Mouse (Mus musculus) left cerebral cortex, postnatal 14 days (tissue): ENCODE measurements around the gene Kcnk2. TPM values are rescaled to one million over a fixed set of nuclear protein-coding genes. Genes with fewer than 3 reads are reported as not detected.
A peak's percentile ranks its signal among the peaks of the same experiment; 100 is the strongest.

Experiments used
- DNase-seq, 2 experiments: peaks; one replicate each; pipeline ENCODE4 v3.0.0; 2021 to 2022; ENCODE audit warnings: low spot score in 2 of 2, mixed read lengths in 1 of 2
- intact Hi-C: fragments of 180-260 bp; cut with DNase I; formaldehyde crosslinking; loops from one replicate; pipeline ENCODE4 v1.15.1; 2025
- long read RNA-seq, 2 experiments: library from polyadenylated mRNA; stranded (forward); transcript quantifications; one replicate each; pipeline ENCODE4 v2.0.0; 2021
- total RNA-seq, 2 experiments: library from RNA; stranded (reverse); gene quantifications; 2 replicates each; pipeline ENCODE4 v1.2.3; 2021

Kcnk2 gene
- 10 to 100 TPM; 65.0 to 65.7 TPM for total RNA-seq
- long read RNA-seq, experiment 1, transcript Kcnk2-206 (7 exons, 1,548 nt): major isoform, 19 of 97 reads
- long read RNA-seq, experiment 1, transcript Kcnk2-201 (7 exons, 3,297 nt): minor isoform, 18 of 97 reads
- long read RNA-seq, experiment 1, partial matches to known transcripts: 30 of 97 reads
- long read RNA-seq, experiment 1, other reads (novel, unspliced or antisense): 22 of 97 reads
- long read RNA-seq, experiment 2, transcript Kcnk2-206 (7 exons, 1,548 nt): minor isoform, 6 of 51 reads
- long read RNA-seq, experiment 2, transcript Kcnk2-201 (7 exons, 3,297 nt): major isoform, 12 of 51 reads
- long read RNA-seq, experiment 2, partial matches to known transcripts: 2 of 51 reads
- long read RNA-seq, experiment 2, other reads (novel, unspliced or antisense): 26 of 51 reads

- intact Hi-C loops: no loop called here
Measured at GRCm38 (mm10) chr1:189402223-189402943, at the start of gene Kcnk2. TSS of gene Kcnk2 (minus strand) at chr1:189402273.

DNA sequence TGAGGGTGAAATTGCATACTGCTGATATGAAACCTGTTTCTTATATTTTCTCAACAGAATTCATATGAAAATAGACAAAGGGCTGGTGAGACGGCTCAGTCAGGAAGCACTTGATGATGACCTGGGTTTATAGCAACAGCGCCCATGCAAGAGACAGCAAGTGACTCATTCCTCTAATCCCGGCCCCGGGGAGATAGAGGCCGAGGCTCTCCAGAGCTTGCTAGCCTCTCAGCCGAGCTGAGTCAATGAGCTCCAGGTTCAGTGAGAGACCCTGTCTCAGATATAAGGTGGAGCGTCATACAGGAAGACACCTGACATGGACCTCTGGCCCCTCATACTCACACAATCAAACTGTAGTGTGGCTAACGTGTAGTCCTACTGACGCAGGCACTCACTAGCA, 38.7 kb upstream of the Kcnk2 start:
- intact Hi-C loops: no loop called here
- no peak for DNase-seq

More at GRCm38 (mm10) chr1:189402223-189402943, at the start of gene Kcnk2:
- no peak for DNase-seq

- intact Hi-C loops: no loop called here
- no peak for DNase-seq
Measured at GRCm38 (mm10) chr1:189437126-189437525, 35.1 kb upstream of the Kcnk2 start.

GRCm38 (mm10) chr1:189435452-189435851, 33.4 kb upstream of the Kcnk2 start:
- DNase-seq: no peak
- intact Hi-C loops: no loop called here

DNA sequence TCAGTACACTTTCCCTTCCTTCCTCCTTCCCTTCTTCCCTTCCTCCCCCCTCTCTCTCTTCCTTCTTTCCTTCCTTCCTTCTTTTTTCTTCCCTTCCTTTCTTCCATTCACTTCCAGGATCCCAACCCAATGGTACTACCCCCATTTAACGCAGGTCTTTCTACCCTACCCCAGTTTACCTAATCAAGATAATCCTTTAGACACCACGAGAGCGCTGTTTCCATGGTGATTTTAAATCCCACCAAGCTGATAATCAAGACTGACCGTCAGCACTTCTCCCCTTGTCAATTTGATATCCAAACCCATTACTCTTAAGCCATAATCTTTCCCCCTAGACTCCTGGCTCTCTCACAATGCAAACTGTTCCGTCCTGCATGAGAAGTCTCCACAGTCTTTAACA, 29.4 kb upstream of the Kcnk2 start:
- DNase-seq: no peak
- intact Hi-C loops: no loop called here

DNA sequence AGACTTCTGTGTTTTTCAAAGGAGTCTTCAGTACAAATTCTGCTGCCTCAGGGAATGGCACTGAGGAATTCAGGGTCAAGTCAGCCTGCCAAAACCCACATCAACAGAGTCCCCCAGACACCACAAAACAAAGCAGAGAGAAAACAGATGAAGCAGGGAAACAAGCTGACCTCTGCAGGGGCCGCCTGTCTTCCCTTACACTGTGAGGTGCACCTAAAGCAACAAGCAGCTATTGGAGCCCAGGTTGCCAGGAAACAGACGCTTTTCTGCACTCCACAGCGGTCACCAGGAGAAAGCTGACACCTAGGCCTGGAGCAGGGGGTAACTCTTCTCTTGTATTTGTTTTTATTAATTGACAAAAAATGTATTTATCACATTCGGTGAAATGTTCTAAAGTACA, 28.5 kb upstream of the Kcnk2 start:
- intact Hi-C loops: no loop called here
- no peak for DNase-seq

GRCm38 (mm10) chr1:189429566-189429965, 27.5 kb upstream of the Kcnk2 start:
- no peak for DNase-seq

DNA sequence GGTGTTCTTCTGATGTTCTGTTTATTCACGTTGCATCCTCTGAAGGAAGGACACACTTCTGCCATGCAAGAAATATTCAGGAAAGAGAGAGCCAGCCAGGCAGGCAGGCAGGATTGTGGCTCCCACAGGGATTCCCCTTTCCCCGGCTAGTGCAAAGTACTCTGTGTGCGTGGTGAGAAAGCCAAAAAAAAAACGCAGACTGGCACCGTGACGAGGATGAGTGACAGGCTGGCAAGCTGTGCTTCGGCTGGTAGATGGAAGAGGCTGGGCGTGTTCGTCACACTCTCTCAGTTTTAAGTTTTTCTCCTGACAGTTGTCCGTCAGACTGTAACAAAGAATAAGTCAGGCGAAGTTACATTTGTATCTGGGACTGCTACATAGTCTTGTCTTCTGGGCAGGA, 24.2 kb upstream of the Kcnk2 start:
- intact Hi-C loops: no loop called here
- no peak for DNase-seq

More at GRCm38 (mm10) chr1:189429566-189429965, 27.5 kb upstream of the Kcnk2 start:
- intact Hi-C loops: no loop called here

DNA sequence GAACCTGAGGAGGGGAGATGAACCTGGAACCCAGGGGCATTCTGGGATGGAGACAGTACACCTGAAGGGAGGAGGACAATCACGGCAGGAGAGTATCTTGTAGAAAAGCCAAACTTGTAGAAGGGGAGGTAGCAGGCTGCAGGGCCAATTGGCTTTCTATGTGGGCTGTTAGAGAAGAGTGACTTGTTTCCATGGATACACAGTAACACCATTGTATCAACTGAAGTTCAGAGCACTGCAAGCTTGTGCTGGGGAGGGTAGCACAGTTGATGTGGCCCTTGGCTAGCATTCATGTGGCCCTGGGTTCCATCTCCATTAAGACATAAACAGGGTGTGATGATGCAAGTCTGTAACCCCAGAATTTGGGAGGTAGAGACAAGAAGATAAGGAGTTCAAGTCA, 17.8 kb upstream of the Kcnk2 start:
- no peak for DNase-seq
- intact Hi-C loops: no loop called here

DNA sequence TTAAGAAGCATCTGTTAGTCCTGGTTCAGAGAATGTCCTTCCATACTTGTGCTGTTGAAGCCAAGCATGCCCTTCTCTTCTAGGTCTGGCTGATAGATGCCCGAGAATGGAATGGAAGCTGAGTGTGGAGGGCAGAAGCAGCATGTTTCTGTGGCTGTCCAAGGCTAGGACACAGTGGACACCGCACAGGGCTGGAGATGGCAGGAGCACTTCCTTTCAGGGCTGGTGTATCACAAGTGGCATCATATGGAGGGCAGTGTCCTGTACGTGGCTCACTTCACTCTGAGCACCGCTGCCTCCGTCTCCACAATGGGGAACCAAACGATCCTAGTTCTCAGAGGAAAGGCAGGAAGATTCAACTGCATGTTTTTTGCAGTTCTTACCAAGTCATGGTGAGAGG, 7.8 kb upstream of the Kcnk2 start:
- DNase-seq: no peak
- intact Hi-C loops: no loop called here

GRCm38 (mm10) chr1:189405221-189405620, 3.1 kb upstream of the Kcnk2 start:
- DNase-seq: no peak
- intact Hi-C loops: no loop called here

GRCm38 (mm10) chr1:189403546-189403945, 1.5 kb upstream of the Kcnk2 start:
- no peak for DNase-seq
- intact Hi-C loops: no loop called here

GRCm38 (mm10) chr1:189403139-189403538, 1.1 kb upstream of the Kcnk2 start:
- intact Hi-C loops: no loop called here

GRCm38 (mm10) chr1:189386848-189387247, 15.2 kb downstream of the Kcnk2 start:
- intact Hi-C loops: no loop called here
- DNase-seq: no peak

More at GRCm38 (mm10) chr1:189403139-189403538, 1.1 kb upstream of the Kcnk2 start:
- no peak for DNase-seq

DNA sequence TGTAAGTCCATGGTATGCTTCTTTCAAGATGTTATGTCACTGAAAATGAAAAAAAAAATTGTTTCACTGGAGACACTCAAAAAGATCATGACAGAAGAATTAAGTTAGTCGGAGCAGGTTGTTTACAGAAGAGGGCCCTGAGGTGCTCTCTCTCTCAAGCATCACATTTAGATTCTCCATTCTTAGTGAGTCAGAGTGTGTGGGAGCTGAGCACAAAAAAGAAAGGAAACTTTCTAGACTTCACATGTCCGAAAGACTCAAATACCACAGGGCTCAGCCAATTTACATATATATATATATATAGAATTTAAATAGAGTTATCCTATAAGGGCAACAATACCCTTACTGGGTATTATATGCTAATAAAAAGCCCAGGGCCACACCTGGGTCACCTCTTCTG, 15.9 kb downstream of the Kcnk2 start:
- peak in 1 of 2 experiments; percentile 8 for DNase-seq
- intact Hi-C loops: no loop called here

GRCm38 (mm10) chr1:189367722-189368121, 34.4 kb downstream of the Kcnk2 start:
- DNase-seq: no peak
- intact Hi-C loops: no loop called here

- intact Hi-C loops: no loop called here
- no peak for DNase-seq
Measured at GRCm38 (mm10) chr1:189364188-189364587, 37.9 kb downstream of the Kcnk2 start.

- DNase-seq: no peak
- intact Hi-C loops: no loop called here
Measured at GRCm38 (mm10) chr1:189362579-189362978, 39.5 kb downstream of the Kcnk2 start.

DNA sequence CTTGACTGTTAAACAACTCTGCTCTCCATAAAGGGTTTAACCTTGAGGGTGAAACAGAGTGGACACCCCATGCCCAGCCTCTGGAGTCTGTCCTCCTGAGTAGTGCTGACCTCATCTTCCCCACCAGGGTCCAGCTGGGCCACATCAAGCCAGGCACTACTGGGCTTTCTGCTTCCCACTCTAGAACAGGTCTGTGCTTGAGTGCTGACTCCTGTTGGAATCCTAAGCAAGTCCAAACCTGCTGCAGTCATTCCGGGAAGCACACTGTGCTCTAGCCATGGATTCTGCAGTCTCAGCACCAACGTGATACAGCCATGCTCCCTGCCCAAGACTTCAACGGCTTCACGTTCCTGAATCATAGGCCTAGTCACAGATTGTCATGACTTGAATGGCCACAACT, 42.4 kb downstream of the Kcnk2 start:
- intact Hi-C loops: no loop called here
- no peak for DNase-seq

GRCm38 (mm10) chr1:189353887-189354286, 48.2 kb downstream of the Kcnk2 start:
- intact Hi-C loops: no loop called here
- no peak for DNase-seq

DNA sequence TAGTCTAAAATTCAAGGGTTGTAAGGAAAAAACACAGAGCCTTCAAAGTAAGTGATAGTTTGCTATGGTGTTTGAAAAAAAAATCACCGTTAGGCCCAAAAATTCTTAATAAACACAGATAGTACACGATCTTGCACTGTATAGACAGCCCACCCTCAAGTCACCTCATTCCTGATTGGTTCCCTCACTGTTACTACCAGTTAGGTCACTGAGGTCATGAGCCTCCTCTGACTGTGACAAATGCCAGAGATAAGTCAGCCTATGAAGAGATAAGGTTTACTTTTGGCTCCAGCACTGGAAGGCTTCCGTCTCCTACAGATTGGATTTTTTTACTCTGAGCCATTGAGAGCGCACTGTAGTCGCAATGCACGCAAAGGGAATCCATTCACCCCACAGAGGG, 50.3 kb downstream of the Kcnk2 start:
- intact Hi-C loops: no loop called here
- DNase-seq: no peak
